Comparison of ENCODE assay signal across 18 mouse cellular contexts in the genomic region with DNA sequence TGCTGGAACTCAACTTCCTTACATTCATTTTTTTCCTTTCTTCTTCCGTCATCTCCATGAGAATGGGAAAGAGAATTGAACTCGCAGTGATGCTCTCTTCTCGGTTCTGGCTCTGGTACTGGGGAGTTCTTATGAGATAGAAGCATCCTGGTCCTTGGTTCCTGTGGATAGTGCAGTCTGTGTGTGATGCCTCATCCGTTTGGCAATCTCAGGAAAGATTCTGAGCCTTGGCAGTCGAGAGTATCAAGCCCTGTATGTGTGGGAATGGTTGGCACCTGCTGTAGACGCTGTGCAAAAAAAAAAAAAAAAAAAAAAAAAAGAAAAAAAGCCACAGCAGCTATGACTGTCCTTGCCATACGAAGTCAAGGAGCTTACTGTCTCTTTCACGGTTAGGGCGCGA. TPM values are rescaled to one million over a fixed set of nuclear protein-coding genes. Genes with fewer than 3 reads are reported as not detected.
DNase-seq lines count a peak whose midpoint lies in the region.
"Had no signal": no experiment of that assay in that cellular context is flagged by ENCODE, and none has a peak within 500 bp of the region (broad histone marks: within the 10 kb centered on the region; RNA-seq: fewer than 3 reads in every experiment).

No protein-coding gene starts in this region.

- DNase-seq in cerebellum, adult 18-20 months: peak; percentile 49 to 66
- DNase-seq in cerebellum, adult 11 months: no peak
- peak; percentile 55 for DNase-seq in layer of hippocampus, adult 9-11 months
- no peak for DNase-seq in layer of hippocampus, postnatal 14 days (ENCODE audit: low spot score in 2 of 2)
- DNase-seq in cerebellum, adult 9-10 months: peak; percentile 80
- DNase-seq in gastrocnemius, postnatal 25 days: no peak
- no peak for DNase-seq in urinary bladder, postnatal 25 days (ENCODE audit: low spot score)
- DNase-seq: adrenal gland, postnatal 36 days; gastrocnemius, postnatal 36 days; heart, adult 2 months; heart, postnatal 14 days; kidney, adult 18-20 months; layer of hippocampus, postnatal 36 days; lung, adult 18-20 months; lung, postnatal 10 days; right cerebral cortex, postnatal 4 days; thymus, adult 2 months; thymus, postnatal 4 days had no signal

RNA-seq across cellular contexts. Expression of gene Phactr3, which starts 47.2 kb away (rescaled TPM):
- 100 to 1,000 TPM; 134 to 144 TPM for total RNA-seq in layer of hippocampus, postnatal 14 days (2021)
- total RNA-seq in gastrocnemius, postnatal 25 days (2021): not detected
- total RNA-seq: gastrocnemius, postnatal 36 days had no signal

Comparison
In these comparisons a context has a peak if more than half of its experiments do, and no peak if none do; other contexts are left out.
1. DNase-seq: peak in cerebellum, adult 18-20 months (2 of 2), layer of hippocampus, adult 9-11 months (single experiment) and cerebellum, adult 9-10 months (single experiment); none in cerebellum, adult 11 months (single experiment), layer of hippocampus, postnatal 14 days (0 of 2), gastrocnemius, postnatal 25 days (single experiment) and urinary bladder, postnatal 25 days (single experiment).
2. RNA of gene Phactr3, which starts 47.2 kb away (total RNA-seq): 134 to 144 TPM in layer of hippocampus, postnatal 14 days; not detected in gastrocnemius, postnatal 25 days; every median in the first group is over 100 times any median in the second.